Mouse (Mus musculus): ENCODE data around the gene Gabpb1.
"Not testable (repeated sequence)": the region's sequence is repeated elsewhere in the genome, so short reads cannot be mapped to it uniquely, and the experiment has no call there.

Gabpb1 gene

GRCm38 (mm10) chr2:126640298-126640697 lies 35.8 kb downstream of the Gabpb1 start:
- no peak for DNase-seq (ENCODE audit: low spot score)

- DNase-seq (ENCODE audit: low spot score): no peak
Measured at GRCm38 (mm10) chr2:126635939-126636823, 40.0 kb downstream of the Gabpb1 start.

GRCm38 (mm10) chr2:126633165-126633564 lies 43.0 kb downstream of the Gabpb1 start:
- no peak for DNase-seq (ENCODE audit: low spot score)

GRCm38 (mm10) chr2:126628455-126628995 lies 47.6 kb downstream of the Gabpb1 start:
- no peak for DNase-seq (ENCODE audit: low spot score)

GRCm38 (mm10) chr2:126623138-126623537 lies 53.0 kb downstream of the Gabpb1 start:
- no peak for DNase-seq (ENCODE audit: low spot score)

- no peak for DNase-seq (ENCODE audit: low spot score)
Measured at GRCm38 (mm10) chr2:126622455-126622854, 53.7 kb downstream of the Gabpb1 start.

- DNase-seq (ENCODE audit: low spot score): no peak
Measured at GRCm38 (mm10) chr2:126619249-126619704, 56.9 kb downstream of the Gabpb1 start, which contains the start of gene Hdc. Gene Hdc, minus strand, starts transcription at chr2:126619299.

GRCm38 (mm10) chr2:126618470-126619179 lies 57.5 kb downstream of the Gabpb1 start:
- DNase-seq (ENCODE audit: low spot score): no peak

GRCm38 (mm10) chr2:126615355-126615754 lies 60.8 kb downstream of the Gabpb1 start:
- no peak for DNase-seq (ENCODE audit: low spot score)

- DNase-seq (ENCODE audit: low spot score): not testable (repeated sequence)
Measured at GRCm38 (mm10) chr2:126609600-126609999, 66.5 kb downstream of the Gabpb1 start.

GRCm38 (mm10) chr2:126607553-126608203 lies 68.5 kb downstream of the Gabpb1 start:
- DNase-seq (ENCODE audit: low spot score): no peak

- DNase-seq (ENCODE audit: low spot score): no peak
Measured at GRCm38 (mm10) chr2:126606688-126607062, 69.5 kb downstream of the Gabpb1 start.

GRCm38 (mm10) chr2:126606061-126606687 lies 70.0 kb downstream of the Gabpb1 start:
- no peak for DNase-seq (ENCODE audit: low spot score)

GRCm38 (mm10) chr2:126601918-126602600 lies 74.1 kb downstream of the Gabpb1 start:
- no peak for DNase-seq (ENCODE audit: low spot score)

GRCm38 (mm10) chr2:126600533-126600932 lies 75.6 kb downstream of the Gabpb1 start:
- no peak for DNase-seq (ENCODE audit: low spot score)

- no peak for DNase-seq (ENCODE audit: low spot score)
Measured at GRCm38 (mm10) chr2:126599005-126599404, 77.1 kb downstream of the Gabpb1 start.

GRCm38 (mm10) chr2:126598359-126598758 lies 77.8 kb downstream of the Gabpb1 start:
- DNase-seq (ENCODE audit: low spot score): no peak

- DNase-seq (ENCODE audit: low spot score): no peak
Measured at GRCm38 (mm10) chr2:126597279-126598241, 78.6 kb downstream of the Gabpb1 start.

- DNase-seq (ENCODE audit: low spot score): no peak
Measured at GRCm38 (mm10) chr2:126596347-126597072, 79.6 kb downstream of the Gabpb1 start.

Measured in layer of hippocampus, adult 9-10 months (tissue).